Mouse (Mus musculus) heart, embryonic 15.5 days (tissue): ENCODE results near the gene Syne3. TPM values are rescaled to one million over a fixed set of nuclear protein-coding genes. Genes with fewer than 3 reads are reported as not detected.

Experiments used
- ATAC-seq: fragments of 200-750 bp; cut with Nextera tagmentation; replicated peaks from 2 replicates; pipeline ENCODE4 v1.8.0; 2017; ENCODE audit warnings: low read depth, moderate TSS enrichment; ENCODE audit not compliant: insufficient number of reproducible peaks, insufficient read depth, low FRiP score
- H3K27ac ChIP-seq: fragments of 300-500 bp; sonication (generic); 2 replicates; pipeline ENCODE4 v1.5.1; 2015; ENCODE audit warnings: mild to moderate bottlenecking, inconsistent platforms
- H3K27me3 ChIP-seq: fragments of 300-500 bp; sonication (generic); 2 replicates; pipeline ENCODE4 v1.6.1; 2015; ENCODE audit warnings: inconsistent platforms
- H3K36me3 ChIP-seq: fragments of 300-500 bp; sonication (generic); 2 replicates; pipeline ENCODE4 v1.6.1; 2015; ENCODE audit warnings: mild to moderate bottlenecking, inconsistent platforms
- H3K4me1 ChIP-seq: fragments of 300-500 bp; sonication (generic); replicated peaks from 2 replicates; pipeline ENCODE4 v1.6.1; 2015; ENCODE audit warnings: inconsistent platforms
- H3K4me2 ChIP-seq: fragments of 300-500 bp; sonication (generic); 2 replicates; pipeline ENCODE4 v1.6.1; 2015; ENCODE audit warnings: inconsistent platforms, mild to moderate bottlenecking, moderate library complexity
- H3K4me3 ChIP-seq: fragments of 300-500 bp; sonication (generic); 2 replicates; pipeline ENCODE4 v1.5.1; 2015; ENCODE audit warnings: mild to moderate bottlenecking, inconsistent platforms
- H3K9ac ChIP-seq: fragments of 300-500 bp; sonication (generic); 2 replicates; pipeline ENCODE4 v1.6.1; 2015; ENCODE audit warnings: mild to moderate bottlenecking, inconsistent platforms
- H3K9me3 ChIP-seq: fragments of 300-500 bp; sonication (generic); replicated peaks from 2 replicates; pipeline ENCODE4 v1.6.1; 2016; ENCODE audit warnings: inconsistent platforms
- WGBS: fragments of 180-500 bp; shearing (Covaris S2); methylation state at CpG from one replicate; pipeline ENCODE4 v1.1.7; 2015; ENCODE audit warnings: mixed read lengths; 5-methylcytosine and 5-hydroxymethylcytosine counted together
- polyA plus RNA-seq: library from polyadenylated mRNA; unstranded; fragments of >200 nt; fragmentation: Nextera tagmentation; extraction: Ambion mirVana; gene quantifications from 2 replicates; pipeline ENCODE4 v1.2.1, GENCODE M21; 2015

Syne3 gene
- polyA plus RNA-seq, 1 experiment from 2014 or later = 1.6 TPM

DNA sequence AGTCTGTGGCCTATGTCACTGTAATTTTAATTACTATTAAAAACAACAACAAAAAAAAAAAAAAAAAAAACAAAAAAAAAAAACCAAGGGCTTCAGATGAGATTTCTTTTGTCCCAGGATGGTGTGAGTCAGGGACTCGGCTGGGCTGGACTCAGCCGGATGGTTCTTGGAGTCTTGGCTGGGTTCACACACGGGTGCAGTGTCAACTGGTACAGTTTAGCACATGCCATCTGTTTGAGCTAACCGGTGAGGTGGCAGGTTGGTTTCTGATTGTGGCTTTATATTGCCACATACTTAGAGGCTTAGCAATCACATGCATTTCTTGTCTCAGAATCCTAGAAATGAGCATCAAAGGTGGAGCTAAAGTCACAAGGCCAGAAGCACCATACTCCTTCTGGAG is 92.3 kb downstream of the Syne3 start:
- Histone ChIP-seq H3K27me3 (no peaks in the 10 kb centered on the region), H3K9ac (no peak overlapping the region), H3K9me3 (no peaks in the 10 kb centered on the region), H3K4me1 (peaks cover 5% of the 10 kb centered on the region; the same call in 1 of the 2 replicates), H3K36me3 (no peaks in the 10 kb centered on the region), H3K27ac (no peak overlapping the region), H3K4me3 (no peak overlapping the region), H3K4me2 (no peak overlapping the region)
- WGBS = 85% methylated on average over 4 of the region's 4 CpGs
- no peak for ATAC-seq

DNA sequence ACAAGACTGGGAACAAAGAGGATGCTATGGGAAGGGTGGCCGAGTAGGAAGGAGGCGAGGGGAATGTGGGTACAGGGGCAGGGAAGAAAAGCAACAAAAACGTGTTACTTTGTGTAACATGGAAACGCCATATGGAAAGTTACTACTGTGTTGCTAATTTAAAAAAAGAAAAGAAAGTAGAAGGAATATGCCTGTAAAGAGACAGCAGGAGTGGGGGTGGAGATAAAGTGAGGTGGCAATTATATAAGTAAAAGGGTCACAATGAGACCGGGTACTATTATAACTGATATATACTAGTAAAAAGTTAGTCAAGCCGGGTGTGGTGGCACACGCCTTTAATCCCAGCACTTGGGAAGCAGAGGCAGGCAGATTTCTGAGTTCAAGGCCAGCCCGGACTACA is 92.8 kb downstream of the Syne3 start:
- Histone ChIP-seq H3K9me3 (no peaks in the 10 kb centered on the region), H3K36me3 (no peaks in the 10 kb centered on the region), H3K27ac (no peak overlapping the region), H3K4me3 (no peak overlapping the region), H3K9ac (no peak overlapping the region), H3K4me1 (peaks cover 5% of the 10 kb centered on the region; the same call in 1 of the 2 replicates), H3K4me2 (no peak overlapping the region), H3K27me3 (no peaks in the 10 kb centered on the region)
- no peak for ATAC-seq
- WGBS = 88% methylated on average over 8 of the region's 8 CpGs

GRCm38 (mm10) chr12:104915681-104916080 is 93.9 kb downstream of the Syne3 start:
- H3K9me3 ChIP-seq = no peaks in the 10 kb centered on the region
- H3K4me2 ChIP-seq = no peak overlapping the region
- no peaks in the 10 kb centered on the region for H3K36me3 ChIP-seq
- no peak overlapping the region for H3K27ac ChIP-seq
- peaks cover 5% of the 10 kb centered on the region for H3K4me1 ChIP-seq
- whole genome bisulfite sequencing = 65% methylated on average over 4 of the region's 4 CpGs
- H3K9ac ChIP-seq = no peak overlapping the region
- H3K27me3 ChIP-seq = no peaks in the 10 kb centered on the region
- H3K4me3 ChIP-seq = no peak overlapping the region
- ATAC-seq = no peak

DNA sequence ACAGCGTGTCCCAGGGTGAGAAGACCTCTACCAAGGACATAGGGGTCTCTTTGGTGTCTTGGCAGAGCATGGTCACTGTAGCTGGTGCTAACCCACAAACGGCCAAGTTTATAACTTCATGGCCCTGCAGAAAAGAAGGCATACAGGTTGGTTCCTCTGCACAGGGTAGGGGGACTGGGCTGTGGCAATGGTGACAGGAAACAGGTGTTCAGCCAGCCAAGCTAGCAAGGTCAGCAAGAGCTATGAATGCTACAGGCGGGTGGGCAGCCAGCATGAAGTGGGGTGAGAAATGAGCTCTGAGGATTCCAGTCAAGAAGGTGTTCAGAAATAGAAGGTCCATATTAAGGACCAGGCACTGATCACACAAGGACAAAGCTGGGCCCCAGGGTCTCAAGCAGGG is 96.6 kb downstream of the Syne3 start:
- no peaks in the 10 kb centered on the region for H3K9me3 ChIP-seq
- ATAC-seq = no peak
- H3K4me2 ChIP-seq = no peak overlapping the region
- H3K4me1 ChIP-seq = peaks cover 8% of the 10 kb centered on the region
- no peak overlapping the region for H3K9ac ChIP-seq
- no peaks in the 10 kb centered on the region for H3K27me3 ChIP-seq
- no peak overlapping the region for H3K27ac ChIP-seq
- H3K36me3 ChIP-seq = no peaks in the 10 kb centered on the region
- 69% methylated on average over 3 of the region's 3 CpGs for WGBS
- H3K4me3 ChIP-seq = no peak overlapping the region

DNA sequence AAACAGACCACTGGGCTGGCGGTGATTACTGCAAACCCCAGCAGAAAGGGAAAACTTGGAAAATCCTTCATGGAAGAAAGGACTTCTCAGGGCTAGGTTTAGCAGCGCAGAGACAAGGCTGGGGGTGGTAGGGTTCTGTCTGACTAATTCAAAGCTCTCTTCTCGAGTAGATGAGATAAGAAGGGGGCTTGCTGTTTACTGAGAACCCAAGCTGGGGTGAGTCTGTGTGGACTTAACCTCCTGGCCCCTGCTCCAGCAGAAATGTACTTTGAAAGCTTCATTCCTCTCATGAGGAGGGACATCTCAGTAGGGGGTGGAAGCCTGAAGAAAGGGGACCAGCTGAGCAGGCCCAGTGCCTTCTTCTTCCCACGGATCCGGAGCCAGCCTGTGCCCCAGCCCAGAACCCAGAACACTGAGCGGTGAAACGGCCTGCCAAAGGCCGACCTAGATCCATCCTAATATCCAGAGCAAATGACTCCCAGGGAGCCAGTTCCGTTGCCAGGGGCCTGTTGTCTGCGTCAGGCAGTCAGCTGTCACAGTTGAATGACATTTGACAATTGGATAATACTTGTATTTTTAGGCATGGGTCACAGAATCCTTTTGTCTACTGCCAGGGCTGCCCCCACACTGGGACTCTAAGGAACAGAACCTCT is 97.2 kb downstream of the Syne3 start:
- no peak overlapping the region for H3K4me2 ChIP-seq
- peaks cover 9% of the 10 kb centered on the region for H3K4me1 ChIP-seq
- no peaks in the 10 kb centered on the region for H3K36me3 ChIP-seq
- H3K9me3 ChIP-seq = no peaks in the 10 kb centered on the region
- 48% methylated on average over 10 of the region's 10 CpGs for WGBS
- H3K27ac ChIP-seq = no peak overlapping the region
- no peak overlapping the region for H3K4me3 ChIP-seq
- no peaks in the 10 kb centered on the region for H3K27me3 ChIP-seq
- no peak for ATAC-seq
- no peak overlapping the region for H3K9ac ChIP-seq

- no peak for ATAC-seq
- Histone ChIP-seq H3K27ac (no peak overlapping the region), H3K4me2 (no peak overlapping the region), H3K27me3 (no peaks in the 10 kb centered on the region), H3K36me3 (no peaks in the 10 kb centered on the region), H3K9ac (no peak overlapping the region), H3K4me1 (peaks cover 9% of the 10 kb centered on the region), H3K9me3 (no peaks in the 10 kb centered on the region), H3K4me3 (no peak overlapping the region)
- WGBS = 82% methylated on average over 4 of the region's 4 CpGs
These were observed 99.9 kb downstream of the Syne3 start for GRCm38 (mm10) chr12:104909750-104910149.

DNA sequence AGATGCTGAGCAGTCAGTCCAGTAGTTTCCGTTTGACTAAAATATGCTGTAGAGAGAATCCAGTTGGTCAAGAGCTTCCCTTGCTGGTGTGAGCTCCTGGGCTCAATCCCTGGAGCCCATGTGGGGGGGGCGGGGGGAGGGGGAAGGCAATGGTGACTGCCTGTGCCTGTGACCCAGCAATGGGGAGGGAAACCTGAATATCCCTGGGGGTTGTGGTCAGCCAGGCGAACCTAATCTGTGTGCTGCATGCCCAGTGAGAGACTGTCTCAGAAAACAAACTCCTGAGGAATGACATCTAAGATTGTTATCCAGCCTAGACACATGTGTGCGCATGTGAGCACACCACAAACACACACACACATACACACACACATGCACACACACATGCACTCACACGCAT is 100.6 kb downstream of the Syne3 start:
- no peaks in the 10 kb centered on the region for H3K9me3 ChIP-seq
- ATAC-seq = no peak
- H3K36me3 ChIP-seq = no peaks in the 10 kb centered on the region
- peaks cover 9% of the 10 kb centered on the region for H3K4me1 ChIP-seq
- WGBS = 60% methylated on average over 5 of the region's 5 CpGs
- H3K4me2 ChIP-seq = no peak overlapping the region
- H3K4me3 ChIP-seq = no peak overlapping the region
- H3K9ac ChIP-seq = no peak overlapping the region
- no peaks in the 10 kb centered on the region for H3K27me3 ChIP-seq
- H3K27ac ChIP-seq = no peak overlapping the region

- no peaks in the 10 kb centered on the region for H3K9me3 ChIP-seq
- ATAC-seq = no peak
- H3K36me3 ChIP-seq = no peaks in the 10 kb centered on the region
- H3K4me1 ChIP-seq = peaks cover 9% of the 10 kb centered on the region
- H3K27ac ChIP-seq = no peak overlapping the region
- 17% methylated on average over 15 of the region's 15 CpGs for WGBS
- no peak overlapping the region for H3K4me3 ChIP-seq
- H3K4me2 ChIP-seq = no peak overlapping the region
- no peaks in the 10 kb centered on the region for H3K27me3 ChIP-seq
- no peak overlapping the region for H3K9ac ChIP-seq
These were observed 101.4 kb downstream of the Syne3 start for GRCm38 (mm10) chr12:104908024-104908781.

DNA sequence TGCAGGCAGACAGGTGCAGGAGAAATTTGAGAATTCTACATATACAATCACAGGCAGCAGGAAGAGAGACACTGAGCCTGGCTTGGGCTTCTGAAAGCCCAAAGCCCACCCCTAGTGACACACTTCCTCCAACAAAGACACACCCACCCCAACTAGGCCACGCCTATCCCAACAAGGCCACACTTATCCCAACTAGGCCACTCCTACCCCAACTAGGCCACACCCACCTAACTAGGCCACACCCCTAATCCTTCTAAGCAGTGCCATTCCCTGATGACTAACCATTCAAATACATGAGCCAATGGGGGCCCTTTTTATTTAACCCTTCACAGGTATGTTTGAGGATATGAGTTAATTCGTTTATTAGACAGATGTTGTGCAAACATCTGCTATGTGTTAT is 102.5 kb downstream of the Syne3 start:
- Histone ChIP-seq H3K36me3 (no peaks in the 10 kb centered on the region), H3K4me1 (peaks cover 4% of the 10 kb centered on the region), H3K27ac (no peak overlapping the region), H3K4me3 (no peak overlapping the region), H3K9ac (no peak overlapping the region), H3K27me3 (no peaks in the 10 kb centered on the region), H3K4me2 (no peak overlapping the region), H3K9me3 (no peaks in the 10 kb centered on the region)
- 88% methylated on average over 2 of the region's 2 CpGs for WGBS
- ATAC-seq = no peak

DNA sequence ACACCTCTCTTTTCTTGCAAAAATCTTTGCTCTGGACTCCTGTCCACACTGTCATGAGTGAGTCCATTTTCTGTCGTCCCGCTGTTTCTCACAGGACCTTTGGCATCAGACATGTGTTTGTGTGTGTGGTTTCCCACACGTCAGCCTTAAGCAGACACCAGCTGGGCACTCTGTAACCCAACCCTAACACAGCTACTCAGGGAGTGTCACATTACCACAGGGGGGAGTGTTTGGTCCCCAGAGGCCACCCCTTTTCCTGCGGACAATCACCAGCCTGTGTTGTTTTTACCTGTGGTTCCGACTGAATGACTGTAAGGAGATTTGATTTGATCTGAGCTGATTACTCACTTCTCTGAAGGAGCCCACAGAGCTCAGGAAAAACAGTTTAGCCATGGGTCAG is 105.5 kb downstream of the Syne3 start:
- no peak for ATAC-seq
- H3K36me3 ChIP-seq = no peaks in the 10 kb centered on the region
- H3K9ac ChIP-seq = no peak overlapping the region
- no peak overlapping the region for H3K27ac ChIP-seq
- H3K4me2 ChIP-seq = no peak overlapping the region
- H3K9me3 ChIP-seq = no peaks in the 10 kb centered on the region
- peaks cover 10% of the 10 kb centered on the region for H3K4me1 ChIP-seq
- no peaks in the 10 kb centered on the region for H3K27me3 ChIP-seq
- 18% methylated on average over 5 of the region's 5 CpGs for WGBS
- H3K4me3 ChIP-seq = no peak overlapping the region

- no peaks in the 10 kb centered on the region for H3K9me3 ChIP-seq
- H3K27me3 ChIP-seq = no peaks in the 10 kb centered on the region
- no peak for ATAC-seq
- no peak overlapping the region for H3K9ac ChIP-seq
- H3K4me1 ChIP-seq = peaks cover 6% of the 10 kb centered on the region; the same call in 1 of the 2 replicates
- no peaks in the 10 kb centered on the region for H3K36me3 ChIP-seq
- no peak overlapping the region for H3K4me3 ChIP-seq
- H3K4me2 ChIP-seq = no peak overlapping the region
- WGBS = 75% methylated on average over 13 of the region's 13 CpGs
- H3K27ac ChIP-seq = no peak overlapping the region
These were observed 107.1 kb downstream of the Syne3 start for GRCm38 (mm10) chr12:104902392-104903053.
